Mouse (Mus musculus) hematopoietic stem cell, adult 5-6 weeks (primary cell): ENCODE data around the gene Fam122a. TPM values are rescaled to one million over a fixed set of nuclear protein-coding genes. Genes with fewer than 3 reads are reported as not detected.

Experiments used
- ATAC-seq, 2 experiments: fragments of 125-278 bp in 1 of 2; replicated peaks in 1 of 2; 2 replicates each; pipeline ENCODE4 v1.8.0; 2016 to 2017; ENCODE audit warnings: inconsistent platforms in 2 of 2, mild to moderate bottlenecking in 2 of 2, moderate number of reproducible peaks in 2 of 2, low read depth in 1 of 2, moderate TSS enrichment in 1 of 2; ENCODE audit not compliant: low FRiP score in 2 of 2, poor library complexity in 2 of 2, severe bottlenecking in 2 of 2, insufficient read depth in 1 of 2, low TSS enrichment in 1 of 2
- total RNA-seq: library from RNA; stranded (forward); fragments of 172-1452, 232-1000 nt; gene quantifications from 2 replicates; pipeline ENCODE4 v1.2.3, GENCODE M21; 2017

The Fam122a gene
- 5.4 TPM in 2 replicates for total RNA-seq

DNA sequence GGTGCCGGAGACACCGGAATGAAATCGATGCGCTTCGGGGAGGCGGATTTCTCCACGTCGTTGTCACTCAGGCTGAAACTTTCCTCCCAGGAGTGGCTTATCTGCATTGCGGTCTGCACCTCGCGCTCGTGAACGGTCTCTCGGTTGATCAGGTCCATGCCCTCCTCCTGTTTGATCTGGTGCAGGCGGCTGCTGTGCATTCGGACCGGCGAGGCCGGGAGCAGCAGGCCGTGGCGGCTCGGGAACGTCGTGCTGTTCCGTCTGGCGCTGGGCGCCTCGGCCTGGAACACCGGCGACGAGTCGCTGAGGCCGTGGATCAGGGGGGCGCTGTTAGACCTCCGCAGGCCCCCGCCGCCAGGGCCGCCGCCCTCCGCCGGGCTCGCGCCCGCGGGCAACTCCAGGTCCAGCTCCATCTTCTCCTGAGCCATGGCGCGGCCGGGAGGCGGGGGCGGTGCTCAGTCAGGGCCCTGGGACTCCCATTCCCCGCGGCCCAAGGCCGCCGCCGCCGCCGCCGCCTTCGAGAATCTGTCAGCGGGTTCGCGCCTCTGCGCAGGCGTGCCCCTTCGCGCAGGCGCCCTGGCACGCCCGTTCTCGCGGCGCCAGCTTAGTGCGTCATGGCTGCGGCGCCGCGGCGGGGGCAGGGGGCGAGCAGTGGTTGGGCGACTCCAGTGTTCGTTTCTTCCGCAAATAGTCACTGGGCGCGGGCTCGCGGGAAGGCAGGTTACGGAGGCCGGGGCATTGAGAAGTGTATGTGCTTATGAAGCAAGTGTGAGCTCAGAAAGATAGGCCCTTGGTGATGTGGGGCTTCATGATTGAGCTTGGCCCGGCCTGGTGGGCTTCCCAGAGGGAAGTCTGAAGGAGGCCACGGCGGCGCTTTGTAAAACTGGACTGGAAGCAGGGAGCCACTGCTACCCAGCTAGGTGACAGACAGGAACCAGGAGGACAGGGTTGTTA is at the start of gene Fam122a:
Fam122a (minus strand) TSS at position 428 of the 954 bp plus-strand sequence.
- ATAC-seq = peak; percentile 94 to 95

DNA sequence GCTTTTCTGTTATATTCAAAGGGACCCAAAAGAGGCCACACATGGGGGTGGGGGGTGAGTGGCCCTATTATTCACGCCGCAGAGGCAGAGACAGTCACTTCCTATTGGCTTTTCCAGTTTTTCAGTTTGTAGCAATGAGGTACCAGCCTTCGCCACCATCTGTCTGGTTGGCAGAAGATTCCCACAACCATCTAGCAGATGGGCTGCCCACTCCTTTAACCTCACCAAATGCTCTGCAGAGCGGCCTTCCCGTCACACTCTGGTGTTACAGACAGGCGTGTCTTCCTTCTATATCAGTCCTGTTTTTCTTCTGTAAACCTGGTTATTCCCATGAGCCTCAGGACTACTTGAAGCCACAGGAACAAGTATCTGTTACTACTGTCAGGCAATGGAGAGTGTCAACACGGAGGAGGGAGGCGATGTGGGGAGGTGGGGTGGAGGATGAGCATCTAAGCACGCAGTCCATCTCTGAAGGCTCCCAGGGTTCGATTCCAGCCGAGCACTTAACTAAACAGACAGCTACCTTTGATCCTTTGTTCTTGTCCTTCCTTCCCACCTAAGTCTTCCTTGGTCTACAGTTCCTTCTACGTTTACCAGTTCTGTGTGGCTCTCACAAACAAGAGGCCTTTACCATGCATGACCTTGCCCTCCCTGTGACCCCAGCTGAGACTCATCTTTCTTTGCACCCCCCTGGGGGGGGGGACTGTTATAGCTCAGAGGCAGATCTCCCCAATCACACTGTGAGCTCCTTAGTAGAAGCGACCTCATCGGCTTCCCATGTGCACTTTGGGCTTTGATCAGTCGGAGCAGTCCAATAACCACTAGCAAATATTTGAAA is 46.5 kb upstream of the Fam122a start:
- ATAC-seq = no peak

DNA sequence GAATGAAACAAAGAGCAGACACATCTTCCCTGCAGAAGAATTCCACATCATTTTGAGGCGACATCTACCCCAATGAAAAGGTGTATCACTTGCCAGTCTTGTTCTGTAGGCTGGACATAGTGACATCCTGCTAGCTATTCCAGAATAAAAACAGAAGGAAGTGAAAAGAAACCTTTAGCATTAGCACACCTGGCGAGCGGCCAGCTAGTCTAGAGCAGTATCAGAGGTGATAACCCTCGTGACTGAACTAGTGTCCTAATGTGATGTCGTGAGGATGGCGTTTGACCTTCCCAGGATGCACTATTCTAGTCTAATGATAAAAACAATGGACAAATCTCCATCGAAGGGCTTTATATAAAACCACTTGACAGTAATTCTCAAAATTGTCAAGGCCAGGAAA is 44.8 kb upstream of the Fam122a start:
- ATAC-seq = no peak

DNA sequence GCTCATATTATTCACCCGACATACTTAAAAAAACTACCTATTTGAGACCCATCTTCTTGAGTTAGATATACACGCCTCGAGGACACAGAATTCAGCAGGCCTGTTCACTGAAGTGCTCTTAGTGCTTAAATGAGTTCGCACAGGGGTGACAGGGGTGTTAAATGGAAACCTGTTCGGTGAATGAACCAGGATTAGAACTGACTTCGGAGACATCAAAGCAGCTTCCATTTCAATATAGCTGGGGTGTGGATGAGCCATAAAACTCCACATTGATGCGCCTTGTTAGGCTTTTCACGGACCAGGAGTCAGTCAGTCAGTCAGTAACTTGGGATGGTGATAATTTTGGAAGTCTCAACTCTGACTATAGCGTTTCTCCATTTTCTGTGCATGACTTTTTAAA is 44.0 kb upstream of the Fam122a start:
- ATAC-seq = no peak

DNA sequence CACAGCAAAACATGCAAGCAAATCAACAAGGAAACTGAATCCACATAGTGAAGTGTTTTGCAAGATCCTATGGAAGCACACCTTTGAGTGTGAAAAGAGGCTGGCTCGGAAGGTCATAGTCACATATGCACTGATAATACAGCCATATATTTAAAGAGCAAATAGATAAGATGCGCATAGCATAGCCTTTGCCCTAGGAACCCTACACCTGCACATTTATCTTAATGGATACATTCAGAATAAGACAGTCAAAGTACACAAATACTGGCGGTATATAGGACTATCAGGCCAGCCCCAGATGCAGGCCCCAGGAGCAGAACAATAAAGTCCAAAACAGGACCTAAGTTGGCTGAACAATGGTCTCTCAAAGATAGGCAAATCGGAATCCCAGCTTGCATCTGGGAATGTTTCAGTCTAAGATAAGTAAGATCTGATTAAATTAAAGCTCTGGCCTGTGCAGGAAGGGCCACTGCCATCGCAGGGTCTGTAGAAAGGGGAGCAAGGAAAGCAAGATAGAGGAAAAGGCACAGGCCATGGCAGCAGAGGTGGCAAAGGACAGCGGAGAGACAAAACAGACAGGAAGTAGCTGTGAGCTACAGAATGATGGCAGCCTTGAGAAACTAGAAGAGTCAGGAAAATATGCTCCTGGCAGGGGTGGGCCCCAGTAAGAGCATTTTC is 42.7 kb upstream of the Fam122a start:
- no peak for ATAC-seq

DNA sequence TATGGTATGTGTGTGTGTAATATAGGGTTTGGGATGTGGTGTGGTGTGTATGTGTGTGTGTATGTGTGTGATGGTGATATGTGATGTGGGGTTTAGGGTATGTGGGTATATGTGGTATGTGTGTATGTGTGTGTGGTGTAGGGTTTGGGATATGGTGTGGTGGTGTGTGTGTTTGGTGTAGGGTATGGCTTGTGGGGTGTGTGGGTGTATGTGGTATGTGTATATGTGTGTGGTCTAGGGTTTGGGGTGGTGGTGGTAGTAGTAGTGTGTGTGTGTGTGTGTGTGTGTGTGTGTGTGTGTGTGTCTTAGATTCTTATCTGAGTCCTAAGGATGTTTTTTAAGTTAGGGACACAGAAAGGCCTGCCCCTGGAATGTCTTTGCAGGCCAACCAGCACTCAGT is 41.2 kb upstream of the Fam122a start:
- no peak for ATAC-seq

DNA sequence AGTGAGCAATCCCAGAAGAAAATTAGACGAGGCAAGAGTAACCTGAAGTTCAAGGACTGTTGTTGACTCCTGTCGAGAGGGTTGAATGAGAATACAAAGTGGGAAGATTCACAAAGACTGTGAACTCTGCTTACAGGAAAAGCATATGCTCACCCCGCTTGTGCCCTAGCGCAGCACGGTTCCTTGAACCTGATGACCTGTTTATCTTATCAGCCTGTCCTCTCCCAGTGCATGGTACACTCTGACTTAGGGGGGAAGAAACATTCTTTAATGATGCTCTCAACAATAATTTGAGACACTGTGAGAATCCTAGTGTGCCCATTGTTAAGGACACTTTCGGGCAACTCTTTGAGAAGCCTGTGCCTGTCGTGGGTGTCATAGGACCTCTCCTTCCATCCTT is 39.9 kb upstream of the Fam122a start:
- ATAC-seq = no peak

DNA sequence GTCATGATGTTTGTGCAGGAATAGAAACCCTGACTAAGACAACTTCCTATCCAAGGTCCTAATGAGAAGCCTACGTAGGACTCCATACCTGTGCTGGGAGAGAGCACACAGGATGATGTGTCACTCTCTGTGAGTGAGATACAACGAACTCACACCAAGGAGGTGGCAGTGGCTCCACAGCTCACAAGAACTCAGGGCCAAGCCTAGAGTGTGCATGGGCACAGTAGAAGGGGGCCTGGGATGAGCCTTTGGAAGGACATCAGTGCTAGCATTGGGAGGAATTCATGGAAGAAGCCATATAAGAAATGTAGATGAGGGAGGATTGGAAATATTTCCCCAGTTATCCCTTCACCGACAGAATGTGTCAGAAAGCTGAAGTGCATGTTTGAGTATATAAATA is 38.8 kb upstream of the Fam122a start:
- ATAC-seq = no peak

DNA sequence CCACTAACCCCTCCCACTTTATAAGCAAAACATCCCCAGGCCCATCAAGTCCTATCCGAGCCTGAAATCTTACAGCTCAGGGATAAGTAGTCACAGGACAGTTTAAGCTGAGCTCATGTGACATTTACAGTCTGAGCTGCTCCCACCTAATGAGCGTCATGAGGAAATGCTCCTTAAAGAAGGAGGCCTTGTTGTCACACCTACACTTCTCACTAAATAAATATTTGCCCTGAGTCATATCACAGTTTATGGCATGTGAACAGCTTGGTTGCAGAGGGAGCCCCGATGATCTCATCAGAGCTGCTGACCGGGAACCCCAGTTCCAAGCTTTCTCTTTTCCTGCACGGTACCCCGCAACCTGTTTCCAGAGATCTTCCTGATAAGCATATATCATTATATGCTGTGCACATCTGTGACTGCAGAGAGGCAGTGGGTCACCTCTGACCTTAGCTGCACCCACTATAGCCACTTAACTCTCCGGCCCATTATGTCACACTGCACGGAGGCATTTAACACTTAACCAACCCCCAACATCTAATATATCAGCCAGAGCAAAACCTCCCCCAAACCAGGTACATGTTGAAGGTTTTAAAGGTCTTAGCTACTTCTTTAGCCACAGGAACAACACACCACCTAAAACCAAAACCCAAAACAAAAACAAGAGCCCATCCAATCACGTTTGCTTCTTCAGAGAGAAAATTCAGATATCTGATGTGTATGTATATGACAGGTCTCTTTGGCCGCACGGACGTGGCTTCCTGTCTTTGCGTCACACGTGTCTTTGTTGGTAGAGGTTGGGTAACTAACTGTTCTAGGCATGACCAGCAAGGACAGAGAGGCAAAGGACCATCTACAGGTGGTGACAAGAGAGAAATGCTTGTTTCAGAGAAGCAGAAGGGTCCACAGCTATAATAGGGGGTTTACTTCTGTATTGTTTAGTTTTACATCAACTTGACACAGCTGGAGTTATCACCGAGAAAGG is 37.8 kb upstream of the Fam122a start:
- no peak for ATAC-seq

DNA sequence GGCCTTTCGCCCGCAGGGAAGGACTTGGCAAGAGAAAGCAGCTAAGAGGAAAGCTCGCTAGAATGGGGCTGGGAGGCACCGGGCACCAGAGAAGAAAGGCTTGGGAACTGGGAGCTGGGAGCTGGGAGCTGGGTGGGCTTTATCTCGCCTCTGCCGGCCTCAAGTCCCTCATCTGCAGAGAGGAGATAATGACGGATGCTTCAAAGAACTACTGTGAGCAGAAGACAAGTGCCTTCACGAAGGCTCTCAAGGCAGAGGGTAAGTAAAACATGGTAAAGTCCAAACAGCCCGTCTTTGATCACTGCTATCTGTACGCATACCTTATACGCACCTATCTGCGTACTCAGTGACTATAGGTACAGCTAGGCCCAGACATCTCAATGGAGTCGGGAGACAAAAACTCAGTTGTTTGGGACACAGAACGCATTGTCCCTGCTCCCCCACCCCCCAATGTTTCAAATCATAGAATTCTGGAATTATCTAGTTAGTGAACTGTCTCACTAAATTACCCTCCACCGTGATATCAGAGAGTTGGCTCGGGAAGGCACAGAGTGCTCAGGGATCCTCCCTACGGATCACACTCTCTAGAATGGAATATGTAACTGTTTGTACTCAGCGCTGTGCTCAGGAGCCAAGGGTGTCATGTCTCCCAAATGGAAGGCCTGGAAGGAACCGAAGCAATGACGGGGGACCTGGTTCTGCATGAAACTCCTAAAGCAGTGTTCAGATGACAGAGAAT is 36.1 kb upstream of the Fam122a start:
- peak in 1 of 2 experiments; percentile 45; a peak in 1 of 4 replicates for ATAC-seq

DNA sequence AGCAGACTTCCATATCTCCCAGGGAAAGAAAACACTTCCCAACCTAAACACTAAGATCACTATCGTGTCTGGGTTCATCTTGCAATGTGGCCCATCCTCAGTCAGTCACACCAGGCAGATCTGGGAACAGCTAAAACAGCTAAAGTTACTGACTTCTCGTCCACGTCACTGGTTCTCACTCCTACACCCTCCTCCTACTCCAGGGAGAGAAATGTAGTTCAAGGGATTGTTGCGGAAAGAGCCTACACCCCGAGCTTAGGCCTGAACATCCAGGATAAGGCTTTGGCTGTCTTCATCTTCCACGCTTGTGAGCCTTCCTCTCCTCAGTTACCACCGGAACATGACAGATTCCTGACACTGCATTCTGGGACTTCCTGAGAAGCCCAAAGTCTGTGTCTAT is 34.8 kb upstream of the Fam122a start:
- ATAC-seq = no peak

DNA sequence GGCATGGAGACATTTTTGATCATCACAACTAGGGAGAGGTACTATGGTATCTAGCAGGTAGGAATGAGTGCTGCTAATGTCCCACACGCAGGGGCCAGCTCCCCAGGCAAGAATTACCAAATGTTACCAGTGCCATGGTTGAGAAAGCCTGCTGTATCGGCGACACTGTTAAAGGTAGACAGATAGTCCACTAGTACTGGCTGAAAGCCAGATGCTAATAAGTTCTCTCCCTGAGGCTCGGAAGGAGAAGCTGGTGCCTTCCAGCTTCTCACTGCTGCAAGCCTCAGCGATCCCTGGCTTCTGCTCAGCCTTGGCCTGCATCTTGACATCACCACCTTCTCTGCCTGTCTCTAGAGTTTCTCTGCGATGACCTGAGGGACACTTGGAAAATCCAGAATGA is 32.2 kb upstream of the Fam122a start:
- no peak for ATAC-seq

DNA sequence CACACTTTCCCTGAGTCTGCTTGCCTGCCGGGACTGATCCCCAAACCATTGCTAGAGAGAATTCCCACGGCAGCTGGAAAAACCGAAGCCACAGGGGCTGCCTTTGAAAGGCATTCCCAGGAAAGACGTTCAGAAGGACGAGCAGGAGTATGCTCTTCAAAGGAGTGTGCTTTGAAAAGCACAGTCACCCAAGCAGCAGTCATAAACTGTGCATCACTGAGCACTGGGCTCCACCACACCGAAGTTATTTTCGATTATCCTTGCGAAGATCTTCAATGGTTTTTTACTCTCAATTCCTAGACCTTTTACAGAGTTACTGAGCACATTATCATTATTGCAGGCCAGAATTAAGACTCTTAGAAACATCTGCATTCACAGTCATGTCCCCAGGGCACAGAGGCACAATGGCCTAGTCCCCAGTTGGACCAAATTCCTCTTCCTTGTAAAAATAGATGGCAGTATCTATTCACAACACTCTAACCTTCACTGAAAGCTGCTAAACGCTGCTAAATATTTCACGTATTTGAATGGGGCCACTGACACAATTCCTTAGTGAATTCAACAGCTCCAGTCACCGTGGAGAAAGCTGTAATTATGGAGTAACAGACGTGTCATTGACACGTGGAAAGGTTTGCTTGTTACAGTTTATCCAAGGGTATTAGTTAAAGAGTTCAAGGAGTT is 31.1 kb upstream of the Fam122a start:
- no peak for ATAC-seq

DNA sequence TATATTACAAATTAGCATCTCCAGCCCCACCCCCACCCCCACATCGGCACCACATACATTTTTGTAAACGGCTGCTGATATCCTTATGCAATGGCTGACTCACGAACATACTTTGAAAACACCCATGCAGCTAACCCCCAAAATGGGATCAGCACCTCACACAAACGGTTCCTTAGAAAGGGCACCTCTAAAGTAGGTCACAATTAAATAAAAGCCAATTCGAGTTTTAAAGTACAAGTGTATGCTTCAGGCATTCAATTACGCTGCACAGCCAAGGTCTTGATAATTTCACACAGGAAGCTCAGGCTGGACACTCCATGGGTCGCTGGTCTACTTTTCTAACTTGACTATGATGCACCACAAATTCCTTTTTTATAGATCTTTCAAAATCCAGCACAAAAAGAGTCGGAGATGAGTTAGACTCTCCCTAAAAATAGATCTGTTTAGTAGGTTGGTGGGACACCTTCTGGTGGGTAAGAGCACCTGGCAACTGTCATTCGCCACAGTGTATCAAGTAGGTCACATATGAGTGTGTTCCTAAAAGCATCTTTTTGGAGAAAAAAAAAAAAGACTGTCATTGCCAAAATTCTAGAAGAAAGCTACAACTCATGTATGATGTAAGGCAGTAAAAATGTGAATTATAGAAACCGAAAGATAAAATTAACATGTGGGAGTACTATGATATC is 25.7 kb upstream of the Fam122a start:
- no peak for ATAC-seq

DNA sequence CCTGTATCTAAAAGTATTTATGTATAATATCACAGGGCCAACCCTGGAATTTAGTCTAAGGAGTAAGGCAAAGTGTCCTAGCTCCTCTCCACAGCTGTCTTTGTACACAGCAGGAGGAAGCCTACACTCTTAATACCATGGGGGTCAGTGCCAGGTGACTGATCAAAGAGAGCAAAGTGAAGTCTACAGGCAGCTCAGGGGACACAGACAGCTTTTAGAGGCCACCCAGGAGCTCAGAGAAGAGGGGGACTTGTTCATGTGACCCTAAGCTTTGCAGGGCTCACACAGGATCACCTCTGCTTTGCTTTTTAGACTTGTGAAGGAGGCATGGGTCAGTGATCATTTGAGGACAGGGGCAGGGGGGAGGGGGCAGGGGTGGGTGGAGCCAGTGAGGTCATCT is 24.4 kb upstream of the Fam122a start:
- ATAC-seq = no peak
